In the genomic region with DNA sequence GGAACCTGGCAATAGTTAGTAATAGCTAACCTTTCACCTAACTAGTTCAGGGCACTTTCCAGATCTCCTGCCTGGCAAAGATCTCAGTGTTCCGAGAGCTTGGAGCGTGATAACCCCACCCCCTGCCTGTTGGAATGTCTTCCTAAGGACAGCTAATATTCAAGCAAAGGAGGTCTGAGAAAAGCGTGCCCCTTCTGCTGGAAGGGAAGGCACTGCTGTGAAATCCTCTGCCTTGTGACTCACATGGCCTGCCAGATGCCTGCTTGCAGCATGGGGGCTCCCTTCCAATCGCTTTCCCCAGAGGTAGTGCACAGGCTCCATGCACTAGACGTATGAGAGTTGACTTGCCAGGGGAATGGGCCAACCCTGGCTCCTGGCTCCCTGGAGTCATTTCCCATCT, we compare ENCODE assay signal across 13 mouse cellular contexts.
DNase-seq lines count a peak whose midpoint lies in the region; ATAC-seq and TF ChIP-seq lines count a peak whose summit lies in the region.
"Had no signal": no experiment of that assay in that cellular context is flagged by ENCODE, and none has a peak within 500 bp of the region (broad histone marks: within the 10 kb centered on the region; RNA-seq: fewer than 3 reads in every experiment).

No protein-coding gene starts in this region.

- 0 out of 2 replicates have a peak overlapping the region, but pooled peaks have one; percentile 38 for H3K27ac ChIP-seq in midbrain, embryonic 10.5 days (replicated peaks)
- no peak overlapping the region for H3K27ac ChIP-seq in midbrain, embryonic 13.5 days
- peak overlapping the region; percentile 61 for H3K27ac ChIP-seq in small intestine, adult 2 months (ENCODE audit: insufficient read depth, low read depth, low read length)
- no peak overlapping the region for H3K27ac ChIP-seq in intestine, postnatal 0 days (ENCODE audit: low read depth, low read length)
- H3K27ac ChIP-seq: embryonic facial prominence, embryonic 13.5 days; kidney, postnatal 0 days; limb, embryonic 15.5 days had no signal

- no peak for TF ChIP-seq CTCF in small intestine, adult 2 months (IDR thresholded peaks at IDR 0.05; ENCODE audit: extremely low read depth, insufficient read length, insufficient replicate concordance, low read depth, low read length)
- no peak for TF ChIP-seq CTCF in intestine, postnatal 0 days (IDR thresholded peaks at IDR 0.05; ENCODE audit: low read depth)

- WGBS in midbrain, embryonic 10.5 days, result 68% methylated on average over 5 of the region's 5 CpGs
- WGBS in midbrain, embryonic 13.5 days, result 81% methylated on average over 5 of the region's 5 CpGs
- WGBS in small intestine, adult 2 months, result 79% methylated on average over 5 of the region's 5 CpGs
- 66% methylated on average over 5 of the region's 5 CpGs for WGBS in intestine, postnatal 0 days

- no peak overlapping the region for H3K9ac ChIP-seq in midbrain, embryonic 13.5 days (replicated peaks)
- no peak overlapping the region for H3K9ac ChIP-seq in intestine, postnatal 0 days (ENCODE audit: low read depth, low read length)
- H3K9ac ChIP-seq: embryonic facial prominence, embryonic 13.5 days; limb, embryonic 15.5 days had no signal

- H3K4me3 ChIP-seq in midbrain, embryonic 10.5 days, result no peak overlapping the region
- H3K4me3 ChIP-seq in midbrain, embryonic 13.5 days (replicated peaks), result no peak overlapping the region
- no peak overlapping the region for H3K4me3 ChIP-seq in small intestine, adult 2 months (ENCODE audit: low read depth, low read length)
- no peak overlapping the region for H3K4me3 ChIP-seq in intestine, postnatal 0 days (ENCODE audit: low read depth, low read length)
- H3K4me3 ChIP-seq: embryonic facial prominence, embryonic 13.5 days; limb, embryonic 15.5 days had no signal

- H3K9me3 ChIP-seq in midbrain, embryonic 10.5 days (replicated peaks), result no peaks in the 10 kb centered on the region
- H3K9me3 ChIP-seq in midbrain, embryonic 13.5 days, result no peaks in the 10 kb centered on the region
- H3K9me3 ChIP-seq in intestine, postnatal 0 days (ENCODE audit: control insufficient read depth), result no peaks in the 10 kb centered on the region
- H3K9me3 ChIP-seq: embryonic facial prominence, embryonic 13.5 days; limb, embryonic 15.5 days had no signal

- intact Hi-C loops in heart, postnatal 25 days (cut with DNase I), result no loop called here

- no peak overlapping the region for H3K4me2 ChIP-seq in midbrain, embryonic 13.5 days (replicated peaks)
- no peak overlapping the region for H3K4me2 ChIP-seq in intestine, postnatal 0 days (replicated peaks; ENCODE audit: low read depth)
- H3K4me2 ChIP-seq: embryonic facial prominence, embryonic 13.5 days; limb, embryonic 15.5 days had no signal

- peak; percentile 34 for DNase-seq in heart, adult 8-10 months (ENCODE audit: low spot score)
- no peak for DNase-seq in heart, postnatal 25 days (ENCODE audit: low spot score)
- DNase-seq in midbrain, embryonic 10.5 days (ENCODE audit: low spot score), result no peak
- DNase-seq in heart, adult 9 months (ENCODE audit: low spot score in 2 of 2), result peak; percentile 36 to 53
- DNase-seq: thymus, adult 18-20 months had no signal

- H3K27me3 ChIP-seq in midbrain, embryonic 10.5 days (ENCODE audit: low read depth, poor library complexity, severe bottlenecking), result peaks cover 57% of the 10 kb centered on the region
- peaks cover 21% of the 10 kb centered on the region; the same call in 1 of the 2 replicates for H3K27me3 ChIP-seq in midbrain, embryonic 13.5 days
- H3K27me3 ChIP-seq in small intestine, adult 2 months (ENCODE audit: control insufficient read depth, insufficient read depth, low read length), result no peaks in the 10 kb centered on the region
- H3K27me3 ChIP-seq in intestine, postnatal 0 days (replicated peaks; ENCODE audit: control insufficient read depth, insufficient read depth, low read length), result no peaks in the 10 kb centered on the region

- H3K36me3 ChIP-seq in midbrain, embryonic 10.5 days, result no peaks in the 10 kb centered on the region
- no peaks in the 10 kb centered on the region for H3K36me3 ChIP-seq in midbrain, embryonic 13.5 days
- H3K36me3 ChIP-seq in small intestine, adult 2 months (ENCODE audit: control insufficient read depth, insufficient read depth, low read length), result no peaks in the 10 kb centered on the region
- H3K36me3 ChIP-seq in intestine, postnatal 0 days (ENCODE audit: control insufficient read depth, insufficient read depth), result no peaks in the 10 kb centered on the region
- H3K36me3 ChIP-seq: embryonic facial prominence, embryonic 13.5 days; limb, embryonic 15.5 days had no signal

- H3K4me1 ChIP-seq in midbrain, embryonic 10.5 days, result peaks cover 84% of the 10 kb centered on the region
- peaks cover 28% of the 10 kb centered on the region for H3K4me1 ChIP-seq in midbrain, embryonic 13.5 days (replicated peaks)
- H3K4me1 ChIP-seq in small intestine, adult 2 months (ENCODE audit: control insufficient read depth, insufficient read depth, insufficient read length, low read length), result no peaks in the 10 kb centered on the region
- H3K4me1 ChIP-seq in intestine, postnatal 0 days (replicated peaks; ENCODE audit: control insufficient read depth, insufficient read depth, low read length), result no peaks in the 10 kb centered on the region

- no peak for TF ChIP-seq POLR2A in small intestine, adult 2 months (IDR thresholded peaks at IDR 0.05; ENCODE audit: low read depth, low read length)

- no peak for ATAC-seq in midbrain, embryonic 13.5 days
- no peak for ATAC-seq in intestine, postnatal 0 days
- ATAC-seq in granulocyte monocyte progenitor cell, adult 5-6 weeks (replicated peaks; ENCODE audit: poor library complexity, severe bottlenecking), result no peak
- ATAC-seq: forebrain, embryonic 16.5 days had no signal

Comparison
In these comparisons a context has a peak if more than half of its experiments do, and no peak if none do; other contexts are left out.
1. DNase-seq: peak in heart, adult 8-10 months (single experiment) and heart, adult 9 months (2 of 2); none in heart, postnatal 25 days (single experiment) and midbrain, embryonic 10.5 days (single experiment).
2. H3K27ac ChIP-seq: peak in midbrain, embryonic 10.5 days (single experiment) and small intestine, adult 2 months (single experiment); none in midbrain, embryonic 13.5 days (single experiment) and intestine, postnatal 0 days (single experiment).